Mouse (Mus musculus) kidney, adult 2 months (tissue): ENCODE measurements at regions not wholly inside any gene's neighbourhood (a gene's known extent, or its start where the extent isn't known, plus 50 kb on each side); places are given as distances from the start of the nearest gene placed in this dataset.

Experiments used
- CTCF ChIP-seq: fragments of 200-500 bp; conservative IDR thresholded peaks from 2 replicates; pipeline ENCODE4 v1.5.1; 2011; ENCODE audit warnings: low read depth, mild to moderate bottlenecking, control low read depth, low read length, moderate library complexity, mixed read lengths; ENCODE audit not compliant: insufficient read depth, insufficient read length
- POLR2A ChIP-seq: fragments of 200-500 bp; IDR thresholded peaks from one replicate; pipeline ENCODE4 v1.6.1; 2011; ENCODE audit warnings: low read depth, low read length, control low read depth

DNA sequence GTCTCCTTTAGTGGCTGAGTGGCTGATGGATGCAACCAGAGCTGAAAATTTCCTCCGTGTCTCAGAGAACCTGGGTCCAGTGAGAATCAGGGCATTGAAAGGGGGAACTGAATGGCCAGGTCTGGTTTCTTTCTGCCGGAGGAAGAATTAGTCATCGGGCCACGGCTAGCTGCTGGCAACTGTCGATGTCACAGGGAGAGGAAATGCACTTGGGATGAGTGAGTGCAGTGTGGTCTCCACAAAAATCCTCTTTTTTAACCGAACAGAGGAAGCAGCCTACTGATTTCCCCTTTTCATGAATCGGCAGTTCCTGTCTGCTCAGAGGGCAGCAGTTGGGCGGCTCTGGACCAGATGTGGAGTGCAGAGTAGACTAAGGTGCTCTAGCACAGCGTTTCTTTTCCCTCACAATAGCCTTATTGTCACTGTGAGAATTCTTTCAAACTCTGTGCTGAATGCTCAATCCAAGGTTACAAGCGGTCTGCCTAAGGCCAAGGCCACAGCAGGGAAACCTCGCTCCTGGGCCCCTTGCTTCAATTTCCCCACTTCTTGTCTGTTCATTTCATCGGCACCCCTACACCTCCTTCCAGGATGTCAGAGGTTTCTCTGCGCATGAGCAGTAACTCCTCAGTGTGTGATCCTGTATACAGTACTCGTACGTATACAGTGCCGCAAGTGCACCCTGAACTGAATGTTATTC, 54.1 kb upstream of the Jun start:
- TF ChIP-seq CTCF = no peak
- TF ChIP-seq POLR2A = no peak
